Mouse (Mus musculus) midbrain, embryonic 11.5 days (tissue): Measurements from ENCODE around the gene Kif21b. TPM values are rescaled to one million over a fixed set of nuclear protein-coding genes. Genes with fewer than 3 reads are reported as not detected.
A peak's percentile ranks its signal among the peaks of the same experiment; 100 is the strongest.

Experiments
- ATAC-seq: fragments of 200-750 bp; cut with Nextera tagmentation; 2 replicates; pipeline ENCODE4 v1.8.0; 2017; ENCODE audit warnings: moderate TSS enrichment, moderate library complexity; ENCODE audit not compliant: low FRiP score
- DNase-seq: peaks from one replicate; pipeline ENCODE4 v3.0.0; 2015; ENCODE audit warnings: low spot score; ENCODE audit errors: missing footprints
- H3K27ac ChIP-seq: fragments of 300-500 bp; sonication (generic); 2 replicates; pipeline ENCODE4 v1.5.1; 2014; ENCODE audit warnings: low read depth, low read length
- H3K27me3 ChIP-seq: fragments of 300-500 bp; sonication (generic); 2 replicates; pipeline ENCODE4 v1.6.1; 2014; ENCODE audit warnings: mild to moderate bottlenecking, low read length, moderate library complexity, mixed read lengths; ENCODE audit not compliant: control insufficient read depth, insufficient read depth
- H3K36me3 ChIP-seq: fragments of 300-500 bp; sonication (generic); 2 replicates; pipeline ENCODE4 v1.6.1; 2014; ENCODE audit warnings: mild to moderate bottlenecking, low read length, moderate library complexity, mixed read lengths; ENCODE audit not compliant: control insufficient read depth, insufficient read depth
- H3K4me1 ChIP-seq: fragments of 300-500 bp; sonication (generic); 2 replicates; pipeline ENCODE4 v1.6.1; 2014; ENCODE audit warnings: low read length; ENCODE audit not compliant: control insufficient read depth, insufficient read depth
- H3K4me2 ChIP-seq: fragments of 300-500 bp; sonication (generic); 2 replicates; pipeline ENCODE4 v1.6.1; 2014; ENCODE audit warnings: mild to moderate bottlenecking, moderate library complexity
- H3K4me3 ChIP-seq: fragments of 300-500 bp; sonication (generic); 2 replicates; pipeline ENCODE4 v1.5.1; 2014; ENCODE audit warnings: low read depth, low read length
- H3K9ac ChIP-seq: fragments of 300-500 bp; sonication (generic); 2 replicates; pipeline ENCODE4 v1.6.1; 2014; ENCODE audit warnings: low read length
- H3K9me3 ChIP-seq: fragments of 300-500 bp; sonication (generic); 2 replicates; pipeline ENCODE4 v1.6.1; 2016; ENCODE audit warnings: low read length; ENCODE audit not compliant: control insufficient read depth
- WGBS: fragments of 180-500 bp; shearing (Covaris S2); extraction: QIAGEN DNeasy Blood & Tissue Kit; methylation state at CpG from one replicate; pipeline ENCODE4 v1.1.7; 2014; 5-methylcytosine and 5-hydroxymethylcytosine counted together
- polyA plus RNA-seq: library from polyadenylated mRNA; unstranded; fragments of >200 nt; fragmentation: Nextera tagmentation; extraction: Ambion mirVana; gene quantifications from 2 replicates; pipeline ENCODE4 v1.2.1, GENCODE M21; 2014

Kif21b gene
- polyA plus RNA-seq, 1 experiment from 2014 or later = 11.9 TPM

DNA sequence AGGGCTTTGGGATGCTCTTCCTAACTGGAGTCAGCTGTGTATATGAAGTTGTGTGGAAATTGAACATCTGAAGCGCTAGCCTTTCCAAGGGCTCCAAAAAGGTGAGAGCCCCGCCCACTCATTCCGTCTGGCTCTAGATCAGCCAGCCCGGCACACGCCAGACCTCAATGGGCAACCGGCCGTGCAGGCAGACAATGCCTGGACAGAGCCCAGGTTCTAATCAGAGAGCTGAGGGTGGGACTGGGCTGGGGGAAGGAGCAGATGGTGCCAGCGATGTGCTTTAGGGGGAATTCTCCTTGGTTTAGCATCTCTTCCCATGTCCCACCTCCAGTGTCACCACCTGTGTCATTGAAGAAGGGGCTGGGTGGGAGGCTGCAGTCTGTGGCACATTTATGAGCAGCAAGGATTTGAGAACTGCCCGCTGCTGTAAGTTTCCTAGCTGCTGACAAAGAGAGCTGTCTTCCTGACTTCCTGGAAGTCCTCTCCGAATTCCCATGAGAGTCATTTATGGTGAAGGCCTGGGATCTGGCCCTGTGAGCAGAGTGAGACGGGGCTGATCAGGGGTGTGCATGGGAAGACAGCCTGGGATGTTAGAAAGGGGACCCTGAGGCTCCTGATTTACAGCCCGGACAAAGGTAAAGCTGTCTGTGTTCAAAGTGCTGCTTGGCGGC lies 2.5 kb downstream of the Kif21b start:
- H3K4me3 ChIP-seq = peak overlapping the region; percentile 57
- peaks cover 48% of the 10 kb centered on the region for H3K4me1 ChIP-seq
- 40% methylated on average over 13 of the region's 13 CpGs for WGBS
- H3K27me3 ChIP-seq = peaks cover 7% of the 10 kb centered on the region; the same call in 1 of the 2 replicates
- peak overlapping the region; percentile 60 for H3K4me2 ChIP-seq
- ATAC-seq (no peak), DNase-seq (no peak)
- H3K9ac ChIP-seq = 0 out of 2 replicates have a peak overlapping the region, but pooled peaks have one; percentile 21
- no peak overlapping the region for H3K27ac ChIP-seq
- no peaks in the 10 kb centered on the region for H3K9me3 ChIP-seq
- no peaks in the 10 kb centered on the region for H3K36me3 ChIP-seq

DNA sequence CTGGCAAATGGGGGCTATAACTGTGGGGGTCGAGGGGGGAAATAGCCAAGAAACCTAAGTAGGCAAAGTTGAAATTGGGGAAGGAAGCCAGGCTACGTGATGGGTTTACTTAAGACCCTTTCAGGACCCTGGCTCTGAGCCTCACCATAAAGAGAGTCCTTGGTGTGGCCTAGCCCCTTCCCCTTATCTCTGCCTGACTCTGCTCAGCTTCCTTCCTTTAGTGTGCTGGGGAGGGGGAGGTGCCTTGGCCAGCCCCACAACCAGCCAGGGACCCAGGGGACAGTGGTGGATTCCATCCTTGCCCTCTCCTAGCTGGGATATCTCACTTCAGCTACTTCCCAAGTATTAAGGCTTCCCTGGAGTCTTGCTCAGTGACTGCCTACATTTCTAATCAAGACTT lies 3.4 kb downstream of the Kif21b start:
- no peak overlapping the region for H3K4me2 ChIP-seq
- WGBS = 74% methylated on average over 2 of the region's 2 CpGs
- H3K4me1 ChIP-seq = peaks cover 49% of the 10 kb centered on the region
- no peaks in the 10 kb centered on the region for H3K9me3 ChIP-seq
- no peak for DNase-seq
- ATAC-seq = no peak
- peaks cover 7% of the 10 kb centered on the region; the same call in 1 of the 2 replicates for H3K27me3 ChIP-seq
- H3K4me3 ChIP-seq = no peak overlapping the region
- H3K9ac ChIP-seq = no peak overlapping the region
- no peak overlapping the region for H3K27ac ChIP-seq
- no peaks in the 10 kb centered on the region for H3K36me3 ChIP-seq

DNA sequence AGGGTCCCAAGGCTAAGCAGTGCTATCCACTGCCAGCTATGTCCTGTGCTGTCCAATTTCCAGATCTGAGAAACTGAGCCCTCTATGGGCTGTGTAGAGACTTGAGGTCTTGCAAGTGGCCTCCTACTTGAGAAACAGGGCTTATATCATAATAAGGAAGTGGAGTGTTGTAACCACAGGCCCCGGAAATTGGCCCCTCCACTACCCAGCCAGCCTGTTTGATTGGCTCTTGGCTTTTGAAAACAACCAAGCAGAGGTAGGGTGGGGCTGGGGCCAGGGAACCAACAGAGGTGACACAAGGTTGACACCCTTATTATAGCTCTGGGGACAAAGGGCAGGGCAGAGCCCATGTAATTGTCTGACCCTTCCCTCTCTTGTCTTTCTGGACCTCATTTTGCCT lies 3.9 kb downstream of the Kif21b start:
- Histone ChIP-seq H3K4me1 (peaks cover 54% of the 10 kb centered on the region), H3K27ac (no peak overlapping the region), H3K4me3 (no peak overlapping the region), H3K9ac (no peak overlapping the region), H3K4me2 (no peak overlapping the region), H3K36me3 (no peaks in the 10 kb centered on the region), H3K9me3 (no peaks in the 10 kb centered on the region), H3K27me3 (peaks cover 7% of the 10 kb centered on the region; the same call in 1 of the 2 replicates)
- ATAC-seq (no peak), DNase-seq (no peak)
- WGBS = 77% methylated on average over 1 of the region's 1 CpGs

DNA sequence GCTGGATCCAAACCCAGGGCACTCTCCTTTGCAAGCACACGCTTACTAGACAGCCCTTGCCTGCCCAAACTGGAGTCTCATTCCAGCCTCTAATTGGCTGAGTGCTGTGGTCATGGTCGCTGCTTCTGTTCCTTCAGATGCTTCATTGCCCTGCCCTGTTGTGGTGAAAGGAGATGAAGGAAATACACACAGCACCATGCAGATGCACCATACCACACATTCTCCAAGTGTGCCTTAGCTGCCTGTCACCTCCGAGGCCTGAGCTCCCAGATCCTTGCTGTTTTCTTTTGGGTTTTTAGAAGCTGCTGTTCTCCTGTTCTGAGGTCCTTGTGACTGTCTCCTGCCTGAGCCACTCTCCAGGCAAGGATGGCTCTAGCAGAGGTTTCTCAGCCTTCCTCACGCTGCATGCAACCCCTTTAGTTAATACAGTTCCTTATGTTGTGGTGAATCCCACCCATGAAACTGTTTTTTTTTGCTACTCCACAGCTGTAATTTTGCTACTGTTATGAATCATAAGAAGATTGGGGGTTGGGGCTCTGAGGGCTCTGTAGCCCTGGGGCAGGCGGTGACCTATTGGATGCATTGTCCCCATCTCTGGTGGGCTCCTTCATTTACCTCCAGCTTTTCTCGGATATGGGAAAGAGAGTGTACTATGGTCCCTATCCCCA lies 4.7 kb downstream of the Kif21b start:
- no peaks in the 10 kb centered on the region for H3K36me3 ChIP-seq
- WGBS = 66% methylated on average over 6 of the region's 6 CpGs
- H3K4me3 ChIP-seq = no peak overlapping the region
- peaks cover 7% of the 10 kb centered on the region; the same call in 1 of the 2 replicates for H3K27me3 ChIP-seq
- no peak overlapping the region for H3K27ac ChIP-seq
- ATAC-seq (no peak), DNase-seq (no peak)
- no peak overlapping the region for H3K4me2 ChIP-seq
- peaks cover 57% of the 10 kb centered on the region for H3K4me1 ChIP-seq
- no peaks in the 10 kb centered on the region for H3K9me3 ChIP-seq
- H3K9ac ChIP-seq = no peak overlapping the region

DNA sequence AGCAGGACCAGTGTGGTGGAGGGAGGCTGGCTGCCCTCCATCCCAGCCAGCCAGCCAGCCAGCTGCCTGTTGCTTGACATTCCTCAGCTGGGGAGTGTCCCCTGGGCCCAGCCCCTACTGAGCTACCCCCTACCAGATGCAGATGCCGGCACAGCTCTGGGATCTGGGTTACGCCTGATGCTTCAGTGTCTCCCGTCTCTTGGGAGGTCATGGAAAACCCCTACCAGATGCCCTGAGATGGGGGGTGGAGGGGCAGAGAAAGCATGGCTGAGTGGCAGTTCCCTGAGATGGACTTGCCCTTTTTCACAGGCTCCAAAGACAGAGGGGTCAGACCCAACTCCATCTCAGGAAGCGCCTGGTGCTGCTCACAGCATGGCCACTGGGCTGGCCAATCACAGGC lies 5.4 kb downstream of the Kif21b start:
- no peak for ATAC-seq
- Histone ChIP-seq H3K27ac (no peak overlapping the region), H3K9me3 (no peaks in the 10 kb centered on the region), H3K36me3 (no peaks in the 10 kb centered on the region), H3K9ac (no peak overlapping the region), H3K27me3 (peaks cover 7% of the 10 kb centered on the region; the same call in 1 of the 2 replicates), H3K4me3 (no peak overlapping the region), H3K4me1 (peaks cover 62% of the 10 kb centered on the region), H3K4me2 (no peak overlapping the region)
- DNase-seq = no peak
- WGBS = 37% methylated on average over 4 of the region's 4 CpGs

DNA sequence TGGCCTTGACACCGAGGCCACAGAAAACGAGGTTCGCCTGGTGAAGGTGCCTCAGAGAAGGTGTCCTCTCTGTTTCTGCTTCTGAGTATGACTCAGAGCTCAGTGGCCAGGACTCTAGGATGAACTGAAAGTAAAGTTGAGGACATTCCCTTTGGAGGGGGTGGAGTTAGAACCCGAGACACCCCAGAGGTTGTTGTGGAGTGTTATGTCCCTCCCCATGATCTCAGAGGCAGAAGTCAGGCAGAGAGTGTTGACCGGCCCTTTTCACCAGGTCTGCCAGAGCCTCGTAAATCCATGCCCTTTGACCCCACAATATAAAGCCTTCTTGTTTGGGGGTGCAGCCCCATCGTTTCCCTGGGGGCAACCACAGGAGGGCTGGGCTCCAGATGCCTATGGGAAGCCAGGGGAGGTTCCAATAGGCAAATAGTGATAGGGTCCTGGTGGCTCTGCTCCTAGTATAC lies 5.9 kb downstream of the Kif21b start:
- 19% methylated on average over 7 of the region's 7 CpGs for WGBS
- H3K4me2 ChIP-seq = no peak overlapping the region
- no peaks in the 10 kb centered on the region for H3K9me3 ChIP-seq
- H3K36me3 ChIP-seq = no peaks in the 10 kb centered on the region
- H3K4me1 ChIP-seq = peaks cover 61% of the 10 kb centered on the region
- ATAC-seq = no peak
- H3K27ac ChIP-seq = peak overlapping the region; percentile 25; the same call in 1 of the 2 replicates
- no peak overlapping the region; the same call in 1 of the 2 replicates for H3K9ac ChIP-seq
- no peak overlapping the region; the same call in 1 of the 2 replicates for H3K4me3 ChIP-seq
- no peak for DNase-seq
- peaks cover 7% of the 10 kb centered on the region; the same call in 1 of the 2 replicates for H3K27me3 ChIP-seq

DNA sequence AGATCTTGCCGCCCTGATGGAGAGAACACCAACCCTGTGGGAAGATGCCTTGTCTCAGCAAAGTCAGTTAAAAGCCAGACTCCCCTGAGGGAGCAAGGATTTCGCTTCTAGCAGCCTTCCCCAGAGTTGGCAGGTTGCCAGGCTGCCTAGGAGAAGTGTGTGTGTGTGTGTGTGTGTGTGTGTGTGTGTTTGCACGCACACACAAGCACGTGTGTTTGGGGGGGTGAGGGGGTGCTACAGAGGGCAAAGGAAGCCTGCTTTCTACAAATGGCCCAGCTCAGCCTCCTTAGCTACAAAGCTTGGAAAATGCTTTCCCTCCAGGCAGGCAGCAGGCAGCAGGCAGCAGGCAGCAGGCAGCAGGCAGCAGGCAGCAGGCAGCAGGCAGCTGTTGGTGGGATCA lies 6.4 kb downstream of the Kif21b start:
- H3K27me3 ChIP-seq = peaks cover 5% of the 10 kb centered on the region; the same call in 1 of the 2 replicates
- no peak for ATAC-seq
- peaks cover 61% of the 10 kb centered on the region for H3K4me1 ChIP-seq
- H3K36me3 ChIP-seq = no peaks in the 10 kb centered on the region
- H3K9ac ChIP-seq = no peak overlapping the region; the same call in 1 of the 2 replicates
- no peak overlapping the region for H3K4me2 ChIP-seq
- peak; percentile 92 for DNase-seq
- no peak overlapping the region; the same call in 1 of the 2 replicates for H3K4me3 ChIP-seq
- H3K9me3 ChIP-seq = no peaks in the 10 kb centered on the region
- WGBS = 7% methylated on average over 4 of the region's 4 CpGs
- peak overlapping the region; percentile 25; the same call in 1 of the 2 replicates for H3K27ac ChIP-seq

DNA sequence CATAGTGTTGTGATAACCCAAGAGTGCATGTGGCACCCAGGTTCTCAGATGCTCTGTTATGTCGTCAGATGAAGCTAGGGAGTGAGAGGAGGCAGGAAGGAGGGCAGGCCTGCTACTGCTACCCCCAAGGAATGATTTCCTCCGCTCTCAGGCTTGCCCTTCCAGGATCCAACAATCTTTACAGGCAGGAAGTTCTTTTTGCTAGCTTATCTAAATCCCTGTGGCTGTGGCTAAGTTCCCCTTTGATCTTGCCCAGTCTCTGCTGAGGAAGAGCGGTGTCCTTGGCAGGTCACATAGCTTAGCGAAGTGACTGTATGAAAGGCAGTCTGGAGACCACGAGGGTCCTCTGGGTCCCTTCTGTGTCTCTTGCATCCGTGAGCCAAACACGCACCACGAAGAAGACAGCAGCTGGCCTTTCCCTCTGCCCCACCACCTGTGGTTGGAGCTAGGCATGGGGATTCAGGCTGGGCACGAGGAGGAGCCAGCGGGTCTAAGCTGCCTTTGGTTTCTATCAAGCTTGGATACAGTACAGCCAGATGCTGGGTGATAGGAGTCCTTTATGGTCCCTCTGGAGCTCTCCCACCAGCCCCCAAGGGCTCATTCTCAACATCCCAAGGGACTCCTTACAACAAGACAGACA lies 7.1 kb downstream of the Kif21b start:
- no peak overlapping the region for H3K4me2 ChIP-seq
- peaks cover 61% of the 10 kb centered on the region for H3K4me1 ChIP-seq
- H3K9ac ChIP-seq = no peak overlapping the region
- no peak overlapping the region for H3K4me3 ChIP-seq
- 35% methylated on average over 10 of the region's 10 CpGs for WGBS
- H3K27ac ChIP-seq = no peak overlapping the region
- H3K27me3 ChIP-seq = peaks cover 2% of the 10 kb centered on the region; the same call in 1 of the 2 replicates
- no peak for ATAC-seq
- H3K9me3 ChIP-seq = no peaks in the 10 kb centered on the region
- DNase-seq = no peak
- H3K36me3 ChIP-seq = no peaks in the 10 kb centered on the region
